Mouse (Mus musculus): Measurements from ENCODE around the gene Ets1.

GRCm38 (mm10) chr9:32728806-32729205, 92.8 kb downstream of the Ets1 start:
- TF ChIP-seq CTCF (IDR thresholded peaks at IDR 0.05; ENCODE audit: extremely low read depth, insufficient read depth, low read length), result no peak
- TF ChIP-seq POLR2A (IDR thresholded peaks at IDR 0.05; ENCODE audit: extremely low read depth, insufficient read depth, low read length), result no peak

All from cortical plate, adult 2 months (tissue).